Mouse (Mus musculus) E14TG2a.4 (cell line): ENCODE results near the gene Apol7c.
"Not testable (repeated sequence)": the region's sequence is repeated elsewhere in the genome, so short reads cannot be mapped to it uniquely, and the experiment has no call there.

Experiments
- CTCF ChIP-seq: conservative IDR thresholded peaks from 2 replicates; pipeline ENCODE4 v1.5.1; 2014; ENCODE audit warnings: low read length
- NANOG ChIP-seq: IDR thresholded peaks from 2 replicates; pipeline ENCODE4 v1.6.1; 2014; ENCODE audit warnings: borderline replicate concordance, low read length, mixed read lengths

GRCm38 (mm10) chr15:77520596-77520995, 12.5 kb downstream of the Apol7c start:
- not testable (repeated sequence) for TF ChIP-seq CTCF, NANOG
